Mouse (Mus musculus) liver, adult 2 months (tissue): ENCODE data around the gene Kcnb1. TPM values are rescaled to one million over a fixed set of nuclear protein-coding genes. Genes with fewer than 3 reads are reported as not detected.
A peak's percentile ranks its signal among the peaks of the same experiment; 100 is the strongest.

ENCODE experiments used
- DNase-seq: peaks from one replicate; pipeline ENCODE4 v3.0.0-alpha.2; 2011; ENCODE audit warnings: low read depth, low spot score; ENCODE audit errors: extremely low read depth
- H3K27ac ChIP-seq: fragments of 200-500 bp; replicated peaks from 2 replicates; pipeline ENCODE4 v1.5.1; 2012; ENCODE audit warnings: low read depth, mild to moderate bottlenecking, control low read depth, inconsistent platforms, low read length; ENCODE audit not compliant: insufficient read depth
- H3K27me3 ChIP-seq: fragments of 200-500 bp; 2 replicates; pipeline ENCODE4 v1.6.1; 2012; ENCODE audit warnings: mild to moderate bottlenecking, moderate library complexity, low read length, inconsistent platforms; ENCODE audit not compliant: control insufficient read depth, insufficient read depth
- H3K36me3 ChIP-seq: fragments of 200-500 bp; 2 replicates; pipeline ENCODE4 v1.6.1; 2012; ENCODE audit warnings: low read length, inconsistent platforms; ENCODE audit not compliant: control insufficient read depth, insufficient read depth
- H3K4me1 ChIP-seq: fragments of 200-500 bp; 2 replicates; pipeline ENCODE4 v1.6.1; 2011; ENCODE audit warnings: low read length; ENCODE audit not compliant: control insufficient read depth, insufficient read depth
- H3K4me3 ChIP-seq: fragments of 200-500 bp; 2 replicates; pipeline ENCODE4 v1.5.1; 2011; ENCODE audit warnings: low read depth, mild to moderate bottlenecking, control low read depth, low read length, moderate library complexity; ENCODE audit not compliant: insufficient read depth
- H3K79me2 ChIP-seq: fragments of 200-500 bp; 2 replicates; pipeline ENCODE4 v1.6.1; 2012; ENCODE audit warnings: inconsistent platforms, mild to moderate bottlenecking, low read length, moderate library complexity; ENCODE audit not compliant: control insufficient read depth, insufficient read depth
- H3K9ac ChIP-seq: fragments of 200-500 bp; 2 replicates; pipeline ENCODE4 v1.6.1; 2012; ENCODE audit warnings: low read depth, mild to moderate bottlenecking, control low read depth, inconsistent platforms, low read length
- CTCF ChIP-seq: fragments of 200-500 bp; IDR thresholded peaks from 2 replicates; pipeline ENCODE4 v1.5.1; 2011; ENCODE audit warnings: low read depth, low read length, control low read depth
- POLR2A ChIP-seq: fragments of 200-500 bp; IDR thresholded peaks from 2 replicates; pipeline ENCODE4 v1.6.1; 2011; ENCODE audit warnings: low read length, control low read depth; ENCODE audit not compliant: insufficient read depth; ENCODE audit errors: extremely low read depth
- WGBS: fragments of 180-500 bp; shearing (Covaris S2); methylation state at CpG from one replicate; pipeline ENCODE4 v1.1.7; 2018; 5-methylcytosine and 5-hydroxymethylcytosine counted together
- polyA plus RNA-seq: library from polyadenylated mRNA; depleted of rRNA; stranded (reverse); fragments of >200 nt; gene quantifications from 2 replicates; pipeline ENCODE4 v1.2.3, GENCODE M21; 2012
- total RNA-seq: library from RNA; depleted of rRNA; stranded (reverse); fragments of >200 nt; gene quantifications from 2 replicates; pipeline ENCODE4 v1.2.3, GENCODE M21; 2014

Kcnb1 gene
- total and polyA plus RNA-seq, 2 experiments: 0.32 to 0.83 TPM

- no peak for DNase-seq
- 49% methylated on average over 16 of the region's 16 CpGs for WGBS
- no peaks in the 10 kb centered on the region for H3K36me3 ChIP-seq
- H3K4me1 ChIP-seq: no peaks in the 10 kb centered on the region
- H3K9ac ChIP-seq: no peak overlapping the region
- no peaks in the 10 kb centered on the region for H3K79me2 ChIP-seq
- no peak overlapping the region for H3K27ac ChIP-seq
- no peaks in the 10 kb centered on the region for H3K27me3 ChIP-seq
- H3K4me3 ChIP-seq: no peak overlapping the region
- no peak for TF ChIP-seq CTCF
- TF ChIP-seq POLR2A: no peak
Observed at GRCm38 (mm10) chr2:167201463-167202291, 11.7 kb upstream of the Kcnb1 start.

- Histone ChIP-seq H3K4me1 (peaks cover 2% of the 10 kb centered on the region; the same call in 1 of the 2 replicates), H3K27ac (no peak overlapping the region), H3K27me3 (no peaks in the 10 kb centered on the region), H3K36me3 (no peaks in the 10 kb centered on the region), H3K79me2 (no peaks in the 10 kb centered on the region), H3K9ac (no peak overlapping the region), H3K4me3 (no peak overlapping the region)
- WGBS: 73% methylated on average over 13 of the region's 13 CpGs
- TF ChIP-seq POLR2A (no peak), CTCF (no peak)
- DNase-seq: no peak
Observed at GRCm38 (mm10) chr2:167198660-167199427, 8.9 kb upstream of the Kcnb1 start.

- no peak overlapping the region for H3K9ac ChIP-seq
- WGBS: 75% methylated on average over 3 of the region's 3 CpGs
Observed at GRCm38 (mm10) chr2:167193361-167193760, 3.4 kb upstream of the Kcnb1 start.

GRCm38 (mm10) chr2:167189291-167190075, 472 bp downstream of the Kcnb1 start:
- Histone ChIP-seq H3K4me1 (peaks cover 1% of the 10 kb centered on the region; the same call in 1 of the 2 replicates), H3K27ac (no peak overlapping the region), H3K4me3 (peak overlapping the region; percentile 53), H3K27me3 (peaks cover 4% of the 10 kb centered on the region; the same call in 1 of the 2 replicates), H3K36me3 (no peaks in the 10 kb centered on the region), H3K9ac (0 out of 2 replicates have a peak overlapping the region, but pooled peaks have one; percentile 9), H3K79me2 (no peaks in the 10 kb centered on the region)
- DNase-seq: no peak
- 19% methylated on average over 86 of the region's 91 CpGs for WGBS
- no peak for TF ChIP-seq POLR2A
- TF ChIP-seq CTCF: no peak

More at GRCm38 (mm10) chr2:167193361-167193760, 3.4 kb upstream of the Kcnb1 start:
- H3K27ac ChIP-seq: no peak overlapping the region
- H3K79me2 ChIP-seq: no peaks in the 10 kb centered on the region
- TF ChIP-seq CTCF: no peak
- no peak for TF ChIP-seq POLR2A
- peaks cover 2% of the 10 kb centered on the region; the same call in 1 of the 2 replicates for H3K27me3 ChIP-seq
- no peaks in the 10 kb centered on the region for H3K36me3 ChIP-seq
- DNase-seq: no peak
- H3K4me1 ChIP-seq: peaks cover 4% of the 10 kb centered on the region; the same call in 1 of the 2 replicates
- H3K4me3 ChIP-seq: no peak overlapping the region

GRCm38 (mm10) chr2:167188315-167189207, 1.4 kb downstream of the Kcnb1 start:
- TF ChIP-seq CTCF (no peak), POLR2A (no peak)
- H3K4me1 ChIP-seq: peaks cover 1% of the 10 kb centered on the region; the same call in 1 of the 2 replicates
- no peaks in the 10 kb centered on the region for H3K36me3 ChIP-seq
- no peak for DNase-seq
- peak overlapping the region; percentile 53 for H3K4me3 ChIP-seq
- no peaks in the 10 kb centered on the region for H3K79me2 ChIP-seq
- no peak overlapping the region for H3K27ac ChIP-seq
- 18% methylated on average over 68 of the region's 83 CpGs for WGBS
- H3K9ac ChIP-seq: peak overlapping the region; percentile 12; the same call in 1 of the 2 replicates
- H3K27me3 ChIP-seq: peaks cover 4% of the 10 kb centered on the region; the same call in 1 of the 2 replicates
